Mouse (Mus musculus) neural tube, embryonic 12.5 days (tissue): ENCODE results near the gene Stk38l. TPM values are rescaled to one million over a fixed set of nuclear protein-coding genes. Genes with fewer than 3 reads are reported as not detected.

Experiments used
- ATAC-seq: fragments of 200-750 bp; cut with Nextera tagmentation; 2 replicates; pipeline ENCODE4 v1.8.0; 2017; ENCODE audit warnings: low read depth, mild to moderate bottlenecking, moderate TSS enrichment, moderate library complexity; ENCODE audit not compliant: low FRiP score
- H3K27ac ChIP-seq: fragments of 300-500 bp; sonication (generic); 2 replicates; pipeline ENCODE4 v1.5.1; 2016
- H3K27me3 ChIP-seq: fragments of 300-500 bp; sonication (generic); replicated peaks from 2 replicates; pipeline ENCODE4 v1.6.1; 2016; ENCODE audit warnings: mild to moderate bottlenecking
- H3K36me3 ChIP-seq: fragments of 300-500 bp; sonication (generic); 2 replicates; pipeline ENCODE4 v1.6.1; 2016; ENCODE audit warnings: mild to moderate bottlenecking
- H3K4me1 ChIP-seq: fragments of 300-500 bp; sonication (generic); 2 replicates; pipeline ENCODE4 v1.6.1; 2016
- H3K4me2 ChIP-seq: fragments of 300-500 bp; sonication (generic); replicated peaks from 2 replicates; pipeline ENCODE4 v1.6.1; 2016; ENCODE audit warnings: mild to moderate bottlenecking
- H3K4me3 ChIP-seq: fragments of 300-500 bp; sonication (generic); 2 replicates; pipeline ENCODE4 v1.5.1; 2016
- H3K9ac ChIP-seq: fragments of 300-500 bp; sonication (generic); 2 replicates; pipeline ENCODE4 v1.6.1; 2016; ENCODE audit warnings: mild to moderate bottlenecking
- H3K9me3 ChIP-seq: fragments of 300-500 bp; sonication (generic); 2 replicates; pipeline ENCODE4 v1.6.1; 2016; ENCODE audit warnings: mild to moderate bottlenecking
- WGBS: fragments of 180-500 bp; shearing (Covaris S2); methylation state at CpG from one replicate; pipeline ENCODE4 v1.1.7; 2016; 5-methylcytosine and 5-hydroxymethylcytosine counted together
- polyA plus RNA-seq: library from polyadenylated mRNA; unstranded; fragments of >200 nt; fragmentation: Nextera tagmentation; extraction: Ambion mirVana; gene quantifications from 2 replicates; pipeline ENCODE4 v1.2.1, GENCODE M21; 2016

Gene Stk38l
- polyA plus RNA-seq, result 17.2 and 17.8 TPM in 2 replicates

DNA sequence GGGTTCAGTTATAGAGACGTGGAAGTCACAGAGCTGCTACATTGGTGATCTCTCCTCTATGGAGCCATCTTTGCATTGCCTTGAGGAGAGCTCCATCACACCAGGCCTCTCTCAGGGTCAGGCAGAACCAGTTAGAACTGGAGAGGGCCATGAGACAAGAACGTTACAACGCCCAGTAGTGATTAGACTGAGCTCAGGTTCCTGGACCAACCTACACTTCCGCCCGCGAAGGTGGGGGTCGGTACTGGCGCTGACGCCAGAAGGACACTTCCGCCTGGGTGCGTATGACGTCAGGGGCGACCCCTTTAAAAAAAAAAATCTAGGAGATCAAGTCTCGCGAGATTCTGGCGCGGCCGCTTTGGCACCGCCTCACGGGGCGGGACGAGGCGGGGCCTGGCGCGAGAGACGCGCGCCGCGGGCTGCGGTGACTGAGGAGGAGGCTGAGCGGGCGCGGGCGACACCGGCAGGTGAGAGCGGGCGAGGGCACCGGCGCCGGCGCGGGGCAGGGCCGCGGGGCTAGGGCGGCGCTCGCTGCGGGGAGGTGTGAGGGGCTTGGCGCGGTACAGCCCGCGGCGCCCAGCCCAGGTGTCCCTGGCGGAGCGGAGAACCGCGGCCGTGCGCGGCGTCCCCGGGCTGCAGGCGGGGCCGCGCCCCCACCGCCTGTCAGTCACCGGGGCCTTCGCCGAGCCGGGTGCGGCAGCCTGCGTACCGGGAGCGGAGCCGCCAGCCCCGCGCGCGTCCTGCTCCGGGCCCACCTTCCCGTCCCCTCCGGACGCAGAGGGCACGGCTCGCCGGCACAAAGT lies at the start of gene Stk38l:
TSS of gene Stk38l (plus strand) at position 415 of the 803 bp plus-strand sequence.
- no peaks in the 10 kb centered on the region for H3K4me1 ChIP-seq
- H3K27ac ChIP-seq, result peak within 1 kb of the TSS; percentile 68
- peak within 1 kb of the TSS; percentile 96 for H3K4me3 ChIP-seq
- peak within 1 kb of the TSS; percentile 85 for H3K4me2 ChIP-seq
- H3K27me3 ChIP-seq, result no peaks in the 10 kb centered on the region
- WGBS, result 2% methylated on average over 77 of the region's 87 CpGs
- H3K9ac ChIP-seq, result peak within 1 kb of the TSS; percentile 79
- ATAC-seq, result peak; percentile 98
- H3K9me3 ChIP-seq, result no peaks in the 10 kb centered on the region
- no peaks in the 10 kb centered on the region for H3K36me3 ChIP-seq

- H3K27me3 ChIP-seq, result no peaks in the 10 kb centered on the region
- H3K4me3 ChIP-seq, result no peak overlapping the region
- 0 out of 2 replicates have a peak, but pooled peaks cover 4% of the 10 kb centered on the region for H3K9me3 ChIP-seq
- no peak overlapping the region for H3K27ac ChIP-seq
- H3K4me1 ChIP-seq, result no peaks in the 10 kb centered on the region
- ATAC-seq, result no peak
- H3K36me3 ChIP-seq, result no peaks in the 10 kb centered on the region
- H3K9ac ChIP-seq, result no peak overlapping the region
- WGBS, result 80% methylated on average over 10 of the region's 10 CpGs
- no peak overlapping the region for H3K4me2 ChIP-seq
These were observed 47.9 kb upstream of the Stk38l start for GRCm38 (mm10) chr6:146676904-146677303.

DNA sequence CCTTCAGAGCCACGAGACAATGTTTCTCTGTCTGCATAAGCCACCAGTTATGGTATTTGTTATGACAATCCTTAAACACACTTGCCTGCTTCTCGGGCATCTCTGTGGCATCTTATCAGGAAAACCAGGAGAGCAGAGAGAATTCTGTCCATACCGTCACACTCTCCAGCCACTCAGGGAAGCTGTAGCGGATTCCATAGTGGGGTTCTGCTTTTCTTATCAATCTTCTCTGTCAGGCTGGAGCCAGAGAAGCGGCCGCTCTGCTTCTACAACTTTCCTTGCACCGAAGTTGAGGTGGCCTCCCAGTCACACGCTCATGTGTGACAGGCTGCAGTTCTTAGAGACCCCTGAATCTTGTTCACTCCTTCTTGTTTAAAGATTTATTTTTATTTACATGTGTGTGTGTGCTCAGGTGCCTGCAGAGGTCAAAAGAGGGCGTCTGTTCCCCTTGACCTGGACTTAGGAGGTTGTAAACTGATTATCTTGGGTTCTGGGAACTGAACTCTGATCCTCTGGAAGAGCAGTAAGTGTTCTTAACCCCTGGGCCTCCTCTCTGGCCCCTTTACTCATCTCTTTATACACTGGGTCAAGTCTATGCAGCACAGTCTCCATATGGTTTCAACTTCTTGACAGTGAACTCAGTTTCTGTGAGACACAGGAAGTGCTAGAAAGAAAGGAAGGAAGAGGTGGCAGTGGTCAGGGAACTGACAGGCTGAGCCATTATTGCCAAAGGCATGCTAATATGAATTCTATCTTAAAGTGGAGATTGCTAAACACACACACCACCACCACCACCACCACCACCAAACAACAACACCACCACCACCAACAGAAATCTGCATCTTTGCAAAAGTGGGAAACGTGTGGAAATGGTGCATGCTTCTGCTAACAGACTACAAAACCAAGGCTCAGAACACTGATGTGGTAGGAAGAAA lies 46.4 kb upstream of the Stk38l start:
- Histone ChIP-seq H3K4me1 (no peaks in the 10 kb centered on the region), H3K9me3 (0 out of 2 replicates have a peak, but pooled peaks cover 4% of the 10 kb centered on the region), H3K27me3 (no peaks in the 10 kb centered on the region), H3K9ac (no peak overlapping the region), H3K27ac (no peak overlapping the region), H3K36me3 (no peaks in the 10 kb centered on the region), H3K4me3 (no peak overlapping the region), H3K4me2 (no peak overlapping the region)
- 82% methylated on average over 10 of the region's 10 CpGs for WGBS
- ATAC-seq, result no peak

DNA sequence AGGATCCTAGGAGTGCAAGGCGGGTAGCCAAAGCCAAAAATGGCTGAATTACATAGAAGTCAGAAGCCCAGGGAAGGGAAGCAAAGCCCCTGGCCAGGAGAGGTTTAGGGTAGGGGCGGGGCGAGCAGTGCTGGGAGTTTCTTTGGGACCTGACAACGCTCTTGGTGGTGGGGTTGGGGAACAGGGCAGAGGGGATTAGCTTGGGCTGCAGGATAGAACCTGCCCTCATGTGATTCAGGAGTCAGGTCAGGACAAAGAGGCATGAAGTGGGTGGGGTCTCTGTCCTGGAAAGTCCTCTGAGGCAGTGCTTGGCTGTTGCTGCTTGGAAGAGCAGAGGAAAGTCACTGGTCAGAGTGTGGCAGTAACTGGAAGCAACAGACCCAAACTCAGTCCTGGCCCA lies 40.9 kb upstream of the Stk38l start:
- Histone ChIP-seq H3K4me2 (no peak overlapping the region), H3K27ac (no peak overlapping the region), H3K9me3 (0 out of 2 replicates have a peak, but pooled peaks cover 4% of the 10 kb centered on the region), H3K36me3 (no peaks in the 10 kb centered on the region), H3K9ac (no peak overlapping the region), H3K27me3 (no peaks in the 10 kb centered on the region), H3K4me3 (no peak overlapping the region), H3K4me1 (no peaks in the 10 kb centered on the region)
- no peak for ATAC-seq
- 77% methylated on average over 4 of the region's 4 CpGs for WGBS

DNA sequence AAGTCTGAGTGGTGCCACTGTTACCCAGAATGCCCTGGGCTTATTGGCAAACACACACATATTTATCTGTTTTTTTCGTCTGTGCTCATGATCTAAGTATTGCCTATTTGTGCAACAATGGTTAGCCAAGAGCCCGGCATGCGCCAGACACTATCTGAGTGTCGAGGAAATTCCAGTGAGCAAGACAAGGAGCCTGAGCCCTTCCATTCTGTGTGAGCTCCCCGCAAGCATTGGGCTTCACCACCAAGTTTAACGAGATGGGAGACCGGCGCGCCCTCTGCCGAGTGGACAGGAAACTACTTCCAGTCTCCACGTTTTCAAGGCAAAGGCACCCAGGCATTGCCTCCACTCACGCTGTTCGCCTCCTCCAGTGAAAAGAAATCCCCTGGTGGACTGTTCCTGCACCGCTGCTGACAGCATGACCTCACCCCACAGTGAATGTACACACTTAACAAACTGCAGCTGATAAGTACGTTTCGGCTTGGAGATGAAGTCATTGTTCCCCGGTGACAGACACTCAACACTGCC lies 39.0 kb upstream of the Stk38l start:
- no peaks in the 10 kb centered on the region for H3K4me1 ChIP-seq
- no peaks in the 10 kb centered on the region for H3K9me3 ChIP-seq
- WGBS, result 88% methylated on average over 17 of the region's 17 CpGs
- H3K36me3 ChIP-seq, result no peaks in the 10 kb centered on the region
- H3K27me3 ChIP-seq, result no peaks in the 10 kb centered on the region
- no peak overlapping the region for H3K4me2 ChIP-seq
- no peak overlapping the region for H3K9ac ChIP-seq
- ATAC-seq, result no peak
- H3K27ac ChIP-seq, result no peak overlapping the region
- H3K4me3 ChIP-seq, result no peak overlapping the region

- no peak overlapping the region for H3K9ac ChIP-seq
- H3K27me3 ChIP-seq, result no peaks in the 10 kb centered on the region
- H3K9me3 ChIP-seq, result no peaks in the 10 kb centered on the region
- H3K36me3 ChIP-seq, result no peaks in the 10 kb centered on the region
- no peaks in the 10 kb centered on the region for H3K4me1 ChIP-seq
- H3K4me2 ChIP-seq, result no peak overlapping the region
- H3K4me3 ChIP-seq, result no peak overlapping the region
- no peak for ATAC-seq
- WGBS, result 91% methylated on average over 5 of the region's 5 CpGs
- H3K27ac ChIP-seq, result no peak overlapping the region
These were observed 38.2 kb upstream of the Stk38l start for GRCm38 (mm10) chr6:146686463-146687196.

DNA sequence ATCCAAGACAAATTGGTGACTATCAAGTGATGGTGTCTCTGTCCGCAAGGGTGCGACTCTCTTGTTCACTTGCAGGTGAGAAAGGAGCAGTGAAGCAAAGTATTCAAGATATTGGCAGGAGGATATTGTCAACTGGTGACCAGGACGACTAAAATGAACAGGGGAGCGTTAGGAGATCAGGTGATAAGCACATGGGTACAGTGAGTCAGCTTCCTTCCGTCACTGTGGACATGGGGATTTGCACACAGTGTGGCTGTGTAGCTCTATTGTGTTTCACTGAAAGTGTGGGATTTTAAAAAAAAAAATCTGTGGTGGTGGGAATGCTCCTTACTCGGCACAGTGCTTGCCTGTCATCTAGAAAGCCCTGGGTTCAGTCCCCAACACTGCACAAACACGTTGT lies 36.8 kb upstream of the Stk38l start:
- Histone ChIP-seq H3K27ac (no peak overlapping the region), H3K4me2 (no peak overlapping the region), H3K4me3 (no peak overlapping the region), H3K9ac (no peak overlapping the region), H3K27me3 (no peaks in the 10 kb centered on the region), H3K9me3 (no peaks in the 10 kb centered on the region), H3K36me3 (no peaks in the 10 kb centered on the region), H3K4me1 (no peaks in the 10 kb centered on the region)
- 85% methylated on average over 7 of the region's 7 CpGs for WGBS
- ATAC-seq, result no peak

- Histone ChIP-seq H3K4me1 (no peaks in the 10 kb centered on the region), H3K27ac (no peak overlapping the region), H3K36me3 (no peaks in the 10 kb centered on the region), H3K27me3 (no peaks in the 10 kb centered on the region), H3K9ac (no peak overlapping the region), H3K4me2 (no peak overlapping the region), H3K4me3 (no peak overlapping the region), H3K9me3 (no peaks in the 10 kb centered on the region)
- WGBS, result 82% methylated on average over 5 of the region's 5 CpGs
- no peak for ATAC-seq
These were observed 35.9 kb upstream of the Stk38l start for GRCm38 (mm10) chr6:146688861-146689260.

DNA sequence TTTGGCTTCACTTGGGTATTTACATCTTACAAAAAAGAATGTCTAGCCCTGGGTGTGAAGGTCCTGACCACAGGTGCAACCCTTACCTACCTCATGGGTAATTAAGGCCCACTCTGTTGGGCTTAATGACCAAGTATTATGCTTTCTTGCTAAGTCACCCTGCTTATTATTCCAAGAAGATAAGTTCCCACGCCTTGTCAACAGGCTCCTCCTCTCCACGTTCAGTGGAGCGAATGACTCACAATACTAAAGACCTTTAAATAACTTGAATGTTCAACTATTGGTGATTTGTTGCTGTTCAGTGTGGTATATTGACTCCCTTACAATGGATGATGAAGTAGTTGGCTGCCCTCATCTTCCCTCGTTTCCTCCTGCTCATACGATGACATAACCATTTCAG lies 27.0 kb upstream of the Stk38l start:
- ATAC-seq, result no peak
- Histone ChIP-seq H3K9ac (no peak overlapping the region), H3K27ac (no peak overlapping the region), H3K9me3 (0 out of 2 replicates have a peak, but pooled peaks cover 4% of the 10 kb centered on the region), H3K36me3 (no peaks in the 10 kb centered on the region), H3K27me3 (no peaks in the 10 kb centered on the region), H3K4me3 (no peak overlapping the region), H3K4me1 (no peaks in the 10 kb centered on the region), H3K4me2 (no peak overlapping the region)
- WGBS, result 58% methylated on average over 5 of the region's 5 CpGs

GRCm38 (mm10) chr6:146698376-146698775 lies 26.4 kb upstream of the Stk38l start:
- Histone ChIP-seq H3K9me3 (0 out of 2 replicates have a peak, but pooled peaks cover 4% of the 10 kb centered on the region), H3K9ac (no peak overlapping the region), H3K36me3 (no peaks in the 10 kb centered on the region), H3K27me3 (no peaks in the 10 kb centered on the region), H3K4me3 (no peak overlapping the region), H3K27ac (no peak overlapping the region), H3K4me1 (no peaks in the 10 kb centered on the region), H3K4me2 (no peak overlapping the region)
- no peak for ATAC-seq
- WGBS, result 83% methylated on average over 4 of the region's 4 CpGs

- no peak overlapping the region for H3K4me3 ChIP-seq
- H3K4me2 ChIP-seq, result no peak overlapping the region
- H3K36me3 ChIP-seq, result no peaks in the 10 kb centered on the region
- no peaks in the 10 kb centered on the region for H3K4me1 ChIP-seq
- H3K9me3 ChIP-seq, result no peaks in the 10 kb centered on the region
- ATAC-seq, result no peak
- no peaks in the 10 kb centered on the region for H3K27me3 ChIP-seq
- WGBS, result 98% methylated on average over 1 of the region's 1 CpGs
- H3K27ac ChIP-seq, result no peak overlapping the region
- H3K9ac ChIP-seq, result no peak overlapping the region
These were observed 24.3 kb upstream of the Stk38l start for GRCm38 (mm10) chr6:146700461-146700860.
